Mouse (Mus musculus) erythroid progenitor cell, adult 5-6 weeks (primary cell): ENCODE results near the gene Gm11034. TPM values are rescaled to one million over a fixed set of nuclear protein-coding genes. Genes with fewer than 3 reads are reported as not detected.

Experiments
- ATAC-seq: replicated peaks from 2 replicates; pipeline ENCODE4 v1.8.0; 2016; ENCODE audit warnings: moderate number of reproducible peaks, mild to moderate bottlenecking, moderate TSS enrichment, inconsistent platforms; ENCODE audit not compliant: poor library complexity, low FRiP score, severe bottlenecking
- total RNA-seq, 2 experiments: library from RNA; stranded (forward) in 1 of 2; stranded (reverse) in 1 of 2; fragments of 150-400 nt in 1 of 2; fragments of 186-747, 209-891 nt in 1 of 2; gene quantifications; 2 replicates each; pipeline versions ENCODE4 v1.2.3 to v1.2.4; 2015 to 2017; ENCODE audit warnings: low replicate concordance in 2 of 2

Gm11034 gene
- total RNA-seq, 2 experiments from 2014 or later: not detected

DNA sequence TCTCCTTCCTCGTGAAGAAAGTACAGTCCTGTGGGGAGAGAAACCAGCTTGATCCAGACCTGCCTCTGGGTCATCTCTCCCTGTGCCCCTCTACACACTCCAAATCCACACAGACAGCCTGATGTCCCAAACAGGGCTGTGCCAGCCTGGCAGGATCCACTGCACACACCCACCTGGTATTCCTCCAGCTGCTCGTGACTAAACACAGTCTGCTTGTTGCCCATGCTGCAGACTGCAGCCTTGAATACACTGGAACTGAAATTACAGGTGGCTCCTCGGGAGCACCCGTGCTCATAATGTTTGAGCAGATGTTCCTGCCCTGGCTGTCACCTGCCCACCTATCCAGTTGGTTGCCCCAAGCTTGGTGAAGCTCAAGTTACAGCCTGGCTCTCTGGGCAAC, 685 bp downstream of the Gm11034 start, which contains the start of gene Cib3:
Gene Cib3, minus strand, starts transcription at position 87 of the 400 bp plus-strand sequence.
- no peak for ATAC-seq

DNA sequence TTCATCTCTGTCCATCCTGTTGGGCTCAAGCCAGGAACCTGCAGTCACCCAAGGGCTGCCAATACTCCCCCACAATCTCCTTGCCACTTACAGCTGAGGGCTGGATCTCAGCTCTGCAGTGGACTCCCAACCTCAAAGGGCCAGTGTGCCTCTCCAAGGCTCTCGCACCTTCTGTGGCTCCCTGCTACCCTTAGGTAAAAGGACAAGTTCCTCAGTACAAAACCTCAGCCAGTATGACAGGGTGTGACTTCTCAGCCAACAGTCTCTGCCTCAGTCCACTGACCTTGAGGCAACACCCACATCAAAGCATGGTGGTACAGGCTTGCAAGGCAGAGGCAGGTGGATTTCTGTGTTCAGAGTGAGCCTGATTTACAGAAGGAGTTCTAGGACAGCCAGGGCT, 1.6 kb downstream of the Gm11034 start:
- no peak for ATAC-seq

DNA sequence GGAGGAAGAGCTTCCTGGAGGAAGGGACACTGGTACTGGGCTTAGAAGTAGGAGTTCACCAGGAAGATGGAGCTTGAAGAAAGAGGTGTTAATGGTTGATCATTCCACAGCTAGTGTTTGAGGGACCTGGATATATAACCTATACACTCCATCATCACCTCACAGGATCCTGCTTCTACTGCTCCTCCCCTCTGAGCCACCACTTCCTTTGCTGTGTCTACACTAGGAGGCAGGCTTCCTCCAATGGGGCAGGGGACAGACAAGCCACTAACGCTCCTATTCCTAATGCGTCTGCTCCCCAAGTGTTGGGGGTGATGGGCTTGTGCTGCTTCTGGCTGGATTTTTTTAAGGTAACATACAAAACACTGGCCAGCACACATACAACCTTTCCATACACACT, 2.7 kb downstream of the Gm11034 start:
- ATAC-seq: no peak

DNA sequence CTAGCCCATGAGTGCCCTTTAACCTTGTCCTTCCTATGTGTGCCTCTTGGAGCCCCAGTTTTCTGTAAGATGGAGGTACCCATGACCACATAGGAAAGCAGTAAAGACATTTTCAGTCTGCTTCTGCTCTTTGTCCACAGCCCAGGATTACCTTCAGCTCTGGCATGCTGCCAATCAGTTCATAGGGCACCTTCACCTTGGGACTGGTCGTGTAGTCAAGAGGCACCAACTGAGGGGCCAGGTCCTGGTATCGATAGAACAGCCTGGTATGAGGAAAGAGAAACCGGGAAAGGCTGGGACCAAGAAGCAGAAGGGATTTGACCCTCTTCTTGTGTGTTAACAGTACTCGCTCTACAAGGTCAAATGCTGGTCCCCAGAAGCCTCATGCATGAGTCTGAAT, 3.2 kb downstream of the Gm11034 start:
- ATAC-seq: no peak

DNA sequence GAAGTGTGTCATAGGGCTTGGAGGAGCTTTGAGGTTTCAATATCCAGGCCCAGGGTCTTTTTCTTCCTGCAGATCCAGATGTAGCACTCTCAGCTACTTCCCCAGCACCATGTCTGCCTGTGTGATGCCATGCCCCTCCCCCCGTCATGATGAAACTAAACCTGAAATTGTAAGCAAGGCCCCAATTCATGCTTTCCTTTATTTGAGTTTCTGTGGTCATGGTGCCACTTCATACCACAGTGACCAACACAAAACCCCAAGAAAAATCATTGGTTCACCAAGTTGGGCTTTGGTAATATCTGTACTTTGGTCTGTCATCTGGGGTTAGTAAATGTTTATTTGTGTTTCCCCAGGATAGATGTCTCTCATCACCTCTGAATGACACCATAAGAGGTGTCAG, 4.9 kb downstream of the Gm11034 start:
- no peak for ATAC-seq

DNA sequence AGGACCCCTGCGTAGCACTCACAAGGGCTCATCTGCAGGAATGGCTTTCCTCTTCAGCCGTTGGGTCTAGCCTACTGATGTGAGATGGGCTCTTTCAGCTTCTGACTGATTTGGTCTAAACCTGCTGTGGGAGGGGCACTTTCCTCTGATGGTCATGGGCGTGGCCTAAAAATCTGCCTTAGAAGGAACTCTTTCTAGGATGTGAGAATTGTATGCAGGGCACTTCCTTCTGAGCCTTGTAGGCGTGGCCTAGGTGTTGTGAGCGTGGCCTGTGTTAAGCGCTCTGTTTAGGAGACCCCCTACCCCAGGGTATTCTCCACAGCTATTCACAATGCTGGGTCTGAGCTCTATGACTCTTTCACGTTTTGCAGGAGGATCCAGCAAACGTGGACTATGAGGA, 15.4 kb downstream of the Gm11034 start:
- 0 out of 2 replicates have a peak, but pooled peaks have one; percentile 31 for ATAC-seq

DNA sequence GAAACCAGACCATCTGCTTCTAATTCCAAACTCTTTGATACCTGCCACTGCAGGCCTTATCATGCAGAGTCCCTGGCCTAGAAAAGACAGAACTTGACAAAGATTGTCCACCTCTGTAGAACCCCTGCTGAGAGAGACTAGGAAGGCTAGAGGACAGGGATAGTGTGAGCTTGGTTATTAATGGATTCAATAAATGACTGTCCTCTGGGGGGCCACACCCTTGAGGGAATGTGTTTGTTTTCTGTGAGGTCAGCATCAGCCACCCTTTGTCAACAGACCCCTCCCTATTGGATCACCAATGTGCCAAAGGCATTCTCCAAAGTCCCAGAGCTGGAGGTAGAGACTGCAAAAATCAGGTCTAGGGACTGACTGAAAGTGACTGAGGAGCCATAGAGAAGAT, 21.4 kb downstream of the Gm11034 start:
- ATAC-seq: no peak

DNA sequence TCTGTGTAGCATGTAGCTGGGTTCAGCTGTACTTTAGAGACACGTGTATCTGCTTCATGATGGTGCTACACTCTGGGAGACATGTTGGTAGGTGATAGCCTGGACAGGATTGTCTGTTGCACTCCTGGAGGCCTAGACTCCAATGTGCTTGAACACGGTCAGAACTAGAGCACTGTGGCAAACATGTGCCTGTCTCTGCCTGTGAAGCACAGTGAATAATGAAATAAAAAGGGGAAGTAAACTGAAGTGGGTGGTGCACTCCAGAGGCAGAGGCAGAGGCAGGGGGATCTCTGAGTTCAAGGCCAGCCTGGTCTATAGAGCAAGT, 23.3 kb downstream of the Gm11034 start:
- ATAC-seq: 0 out of 2 replicates have a peak, but pooled peaks have one; percentile 20

DNA sequence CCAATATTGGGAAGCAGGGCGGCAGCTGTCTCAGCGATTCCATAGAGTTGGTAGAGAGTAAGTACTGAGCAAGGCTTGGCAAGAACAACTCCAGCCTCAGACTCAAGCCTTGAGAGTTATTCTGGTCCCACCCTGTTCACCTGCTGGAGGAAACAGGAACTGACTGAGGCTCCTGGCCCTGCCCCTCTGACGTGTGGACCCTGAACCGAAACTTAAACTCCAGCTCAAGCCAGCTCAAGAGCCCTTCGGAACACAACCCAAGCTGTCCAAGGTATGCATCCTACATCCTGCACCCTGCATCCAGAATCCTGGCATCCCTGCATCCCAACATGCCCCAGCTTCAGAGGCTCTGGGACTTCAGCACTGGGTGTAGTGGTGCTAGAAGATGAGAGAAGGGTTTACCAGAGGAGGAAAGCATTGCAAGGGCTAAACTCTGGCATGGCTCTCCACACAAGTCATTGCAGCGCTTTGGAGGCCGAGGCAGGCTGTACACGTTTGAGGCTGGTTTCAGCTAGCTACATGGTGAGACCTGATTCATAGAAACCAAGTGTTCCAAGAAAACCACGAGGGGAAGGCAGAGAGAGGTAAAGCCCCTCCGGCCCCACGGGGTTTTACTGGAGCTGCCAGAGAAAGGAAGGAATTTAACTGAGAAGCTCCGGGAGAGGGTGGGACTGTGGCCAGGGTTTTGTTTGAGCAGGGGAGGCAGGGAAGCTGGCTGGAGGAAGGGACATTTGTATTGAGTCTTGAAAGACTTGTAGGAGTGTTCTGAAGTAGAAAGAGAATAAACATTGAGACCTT, 23.8 kb downstream of the Gm11034 start, which contains the start of gene Hsh2d:
Gene Hsh2d, plus strand, starts transcription at position 222 of the 798 bp plus-strand sequence.
- peak; percentile 92 for ATAC-seq

DNA sequence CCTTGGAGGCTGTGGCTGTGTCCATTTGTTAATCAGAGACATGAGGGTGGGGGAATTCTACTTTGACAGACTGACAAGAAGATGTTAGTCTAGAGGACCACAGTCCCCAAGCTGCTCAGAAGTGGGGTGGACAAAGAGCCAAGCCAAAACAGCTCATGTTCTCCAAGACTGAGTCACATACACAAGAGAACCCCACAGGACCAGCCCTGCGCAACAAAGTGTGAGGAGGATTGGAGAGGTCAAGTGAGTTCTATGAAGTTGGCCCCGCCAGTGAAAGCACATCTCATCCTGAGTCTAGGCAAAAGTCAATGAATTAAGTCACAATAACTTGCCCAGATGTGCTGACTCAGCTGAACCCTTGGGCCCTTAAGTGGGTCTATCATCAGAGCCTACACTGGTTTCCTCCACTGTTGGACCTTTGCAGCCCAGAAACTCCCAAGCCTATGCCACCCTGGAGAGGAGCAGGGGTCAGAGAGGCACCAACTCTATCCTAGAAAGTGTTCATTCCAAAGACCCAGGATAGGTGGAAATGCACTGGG, 25.6 kb downstream of the Gm11034 start:
- ATAC-seq: no peak

DNA sequence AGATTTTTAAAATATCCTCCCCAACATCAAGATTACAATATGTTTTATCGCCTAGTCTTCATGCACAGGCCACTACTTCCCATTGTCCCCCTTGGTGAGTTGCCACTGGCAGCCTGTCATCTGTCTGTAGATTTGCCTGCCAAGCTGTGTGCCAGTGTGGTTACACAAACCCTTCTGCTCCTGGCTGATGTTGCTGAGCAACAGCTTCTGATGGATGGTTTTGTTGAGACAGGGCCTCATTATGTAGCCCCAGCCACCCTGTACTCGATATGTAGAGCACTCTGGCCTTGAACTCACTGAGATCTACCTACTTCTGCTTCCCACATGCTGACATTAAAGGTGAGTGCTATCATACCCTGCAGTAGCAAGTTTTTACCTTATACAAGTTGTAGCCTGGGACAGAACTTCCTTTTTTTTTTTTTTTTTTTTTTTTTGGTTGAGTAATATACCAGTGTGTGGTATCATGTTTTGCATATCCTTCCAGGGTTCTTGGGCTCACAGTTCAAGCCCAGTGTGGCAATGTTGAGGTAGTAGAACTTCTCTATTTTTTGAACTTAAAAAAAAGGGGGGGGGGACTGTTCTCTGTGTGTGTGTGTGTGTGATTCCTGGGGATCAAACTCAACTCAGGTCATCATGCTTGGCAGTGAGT, 29.8 kb downstream of the Gm11034 start:
- ATAC-seq: no peak

DNA sequence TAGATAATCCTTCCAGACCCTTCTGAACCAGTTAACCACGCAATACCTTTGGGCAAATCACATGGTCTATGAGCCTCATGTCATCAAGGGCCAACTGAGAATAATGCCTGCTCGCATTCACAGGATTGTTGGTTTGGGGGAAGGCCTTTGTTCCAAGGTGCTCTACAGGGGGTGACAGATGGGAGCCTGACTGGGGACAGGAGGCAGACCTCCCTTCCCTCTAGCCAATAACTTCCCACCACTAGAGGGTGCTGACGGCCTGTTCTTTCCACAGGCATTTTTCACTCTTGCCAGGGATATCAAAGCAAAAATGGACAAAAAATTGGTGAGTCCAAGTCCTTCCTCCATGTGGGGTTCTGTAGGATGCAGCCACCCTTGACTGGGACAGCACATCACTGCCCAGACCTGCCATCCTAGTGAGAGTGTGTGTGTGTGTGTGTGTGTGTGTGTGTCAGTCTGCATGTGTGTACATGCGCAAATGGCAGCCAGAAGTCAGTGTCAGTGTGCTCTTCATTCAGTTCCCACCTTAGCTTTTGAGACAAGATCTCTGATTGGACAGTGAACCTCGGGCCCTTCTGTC, 36.0 kb downstream of the Gm11034 start:
- ATAC-seq: 0 out of 2 replicates have a peak, but pooled peaks have one; percentile 50

DNA sequence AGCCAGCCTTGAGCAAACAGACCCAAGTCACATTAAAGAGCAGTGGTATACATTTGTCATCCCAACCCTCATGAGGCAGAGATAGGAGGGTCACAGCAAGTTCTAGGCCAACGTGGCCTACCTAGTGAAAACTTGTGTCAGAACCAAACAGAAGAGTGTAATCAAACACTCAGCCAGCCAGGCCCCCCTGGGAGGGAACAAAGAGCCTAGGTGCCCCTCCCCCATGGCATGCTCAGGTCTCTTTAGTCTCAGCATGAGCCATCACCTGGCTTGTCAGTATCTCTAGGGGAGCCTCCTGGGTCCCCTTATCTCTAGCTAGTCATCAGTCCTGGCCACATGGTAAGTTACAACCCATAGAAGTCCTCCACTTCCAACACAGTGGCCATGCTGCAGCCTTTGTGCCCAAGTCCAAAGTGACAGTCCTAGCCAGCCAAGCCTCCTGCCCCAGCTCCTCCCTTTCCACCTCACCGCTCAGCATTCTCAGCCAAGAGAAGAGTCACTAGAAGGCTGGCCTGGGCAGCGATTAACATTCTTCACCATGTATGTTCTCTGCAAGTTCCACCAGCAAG, 43.7 kb downstream of the Gm11034 start:
- no peak for ATAC-seq

DNA sequence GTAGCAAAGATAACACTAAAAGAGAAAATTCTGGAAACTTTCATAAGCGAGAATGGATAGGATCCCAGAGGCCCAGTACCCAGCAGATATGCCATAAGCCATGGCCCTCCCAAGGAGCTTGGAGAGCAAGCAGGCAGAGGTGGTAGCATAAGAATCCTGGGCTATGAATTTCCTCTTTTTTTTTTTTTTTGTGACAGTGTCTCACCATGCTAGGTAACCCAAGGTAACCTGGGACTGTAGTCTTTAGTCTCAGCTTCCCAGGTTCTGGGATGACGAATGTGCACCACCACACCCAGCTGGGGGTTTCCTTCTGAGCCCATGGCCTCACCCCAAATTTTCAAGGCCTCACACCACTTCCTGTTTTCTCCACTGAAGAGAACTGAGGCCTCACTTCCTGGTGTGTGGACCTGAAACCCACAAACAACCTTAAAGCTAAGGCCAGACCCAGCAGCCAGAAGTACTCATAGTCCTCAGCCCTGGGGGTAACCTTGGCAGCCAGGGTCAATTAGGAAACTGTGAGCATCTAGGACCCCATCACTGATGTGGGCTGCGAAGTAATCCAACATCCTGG, 44.3 kb downstream of the Gm11034 start:
- no peak for ATAC-seq

Other genes starting within 250 kb of the Gm11034 start
- 6.1 and 10.9 TPM in 2 replicates for gene Cyp4f18, start 204.0 kb downstream of the Gm11034 start, total RNA-seq (2015; ENCODE audit: low replicate concordance)
- 2.7 and 7.0 TPM in 2 replicates for gene Cyp4f18, start 204.0 kb downstream of the Gm11034 start, total RNA-seq (2017; ENCODE audit: low replicate concordance)
- gene Olfr372, start 172.4 kb downstream of the Gm11034 start, total RNA-seq (2015; ENCODE audit: low replicate concordance): not detected in 2 replicates
- not detected in 2 replicates for gene Olfr372, start 172.4 kb downstream of the Gm11034 start, total RNA-seq (2017; ENCODE audit: low replicate concordance)
- gene Olfr373, start 130.5 kb downstream of the Gm11034 start, total RNA-seq (2015; ENCODE audit: low replicate concordance): not detected in 2 replicates
- gene Olfr373, start 130.5 kb downstream of the Gm11034 start, total RNA-seq (2017; ENCODE audit: low replicate concordance): not detected in 2 replicates
- not detected in 2 replicates for gene Olfr374, start 106.6 kb downstream of the Gm11034 start, total RNA-seq (2015; ENCODE audit: low replicate concordance)
- gene Olfr374, start 106.6 kb downstream of the Gm11034 start, total RNA-seq (2017; ENCODE audit: low replicate concordance): not detected in 2 replicates
- gene Tpm4, start 78.7 kb downstream of the Gm11034 start, total RNA-seq (2015; ENCODE audit: low replicate concordance): 19.3 and 26.3 TPM in 2 replicates
- gene Tpm4, start 78.7 kb downstream of the Gm11034 start, total RNA-seq (2017; ENCODE audit: low replicate concordance): 20.3 and 23.4 TPM in 2 replicates
- 47.8 and 47.9 TPM in 2 replicates for gene Rab8a, start 52.4 kb downstream of the Gm11034 start, total RNA-seq (2015; ENCODE audit: low replicate concordance)
- gene Rab8a, start 52.4 kb downstream of the Gm11034 start, total RNA-seq (2017; ENCODE audit: low replicate concordance): 130 and 194 TPM in 2 replicates
- gene Hsh2d, start 24.0 kb downstream of the Gm11034 start, total RNA-seq (2015; ENCODE audit: low replicate concordance): 1.4 and 4.6 TPM in 2 replicates
- 0.64 TPM in 1 of 2 replicates, not detected in the other for gene Hsh2d, start 24.0 kb downstream of the Gm11034 start, total RNA-seq (2017; ENCODE audit: low replicate concordance)
- not detected in 2 replicates for gene Cib3, start 799 bp downstream of the Gm11034 start, total RNA-seq (2015; ENCODE audit: low replicate concordance)
- gene Cib3, start 799 bp downstream of the Gm11034 start, total RNA-seq (2017; ENCODE audit: low replicate concordance): 0.77 TPM in 1 of 2 replicates, not detected in the other
- 20.1 and 42.5 TPM in 2 replicates for gene Fam32a, start 6.1 kb upstream of the Gm11034 start, total RNA-seq (2015; ENCODE audit: low replicate concordance)
- gene Fam32a, start 6.1 kb upstream of the Gm11034 start, total RNA-seq (2017; ENCODE audit: low replicate concordance): 25.3 and 30.5 TPM in 2 replicates
- 52.8 and 56.6 TPM in 2 replicates for gene Ap1m1, start 26.4 kb upstream of the Gm11034 start, total RNA-seq (2015; ENCODE audit: low replicate concordance)
- gene Ap1m1, start 26.4 kb upstream of the Gm11034 start, total RNA-seq (2017; ENCODE audit: low replicate concordance): 27.6 and 47.7 TPM in 2 replicates
- gene Gm10282, start 91.6 kb upstream of the Gm11034 start, total RNA-seq (2015; ENCODE audit: low replicate concordance): 32.8 and 36.5 TPM in 2 replicates
- 19.9 and 23.5 TPM in 2 replicates for gene Gm10282, start 91.6 kb upstream of the Gm11034 start, total RNA-seq (2017; ENCODE audit: low replicate concordance)
- 5.4 and 13.3 TPM in 2 replicates for gene Klf2, start 105.4 kb upstream of the Gm11034 start, total RNA-seq (2015; ENCODE audit: low replicate concordance)
- 2.9 and 5.5 TPM in 2 replicates for gene Klf2, start 105.4 kb upstream of the Gm11034 start, total RNA-seq (2017; ENCODE audit: low replicate concordance)
- gene Eps15l1, start 207.8 kb upstream of the Gm11034 start, total RNA-seq (2015; ENCODE audit: low replicate concordance): 141 and 151 TPM in 2 replicates
- gene Eps15l1, start 207.8 kb upstream of the Gm11034 start, total RNA-seq (2017; ENCODE audit: low replicate concordance): 109 and 118 TPM in 2 replicates
- gene Calr3, start 230.2 kb upstream of the Gm11034 start, total RNA-seq (2015; ENCODE audit: low replicate concordance): not detected in 2 replicates
- gene Calr3, start 230.2 kb upstream of the Gm11034 start, total RNA-seq (2017; ENCODE audit: low replicate concordance): not detected in 2 replicates
- gene 1700030K09Rik, start 230.2 kb upstream of the Gm11034 start, total RNA-seq (2015; ENCODE audit: low replicate concordance): 0.84 TPM in 1 of 2 replicates, not detected in the other
- 1.4 and 1.8 TPM in 2 replicates for gene 1700030K09Rik, start 230.2 kb upstream of the Gm11034 start, total RNA-seq (2017; ENCODE audit: low replicate concordance)